Mouse (Mus musculus) midbrain, embryonic 14.5 days (tissue): ENCODE measurements around the gene Dscam. TPM values are rescaled to one million over a fixed set of nuclear protein-coding genes. Genes with fewer than 3 reads are reported as not detected.
"Not testable (repeated sequence)": the region's sequence is repeated elsewhere in the genome, so short reads cannot be mapped to it uniquely, and the experiment has no call there.

Experiments used
- ATAC-seq: fragments of 200-750 bp; cut with Nextera tagmentation; 2 replicates; pipeline ENCODE4 v1.8.0; 2017; ENCODE audit warnings: moderate number of reproducible peaks, moderate library complexity; ENCODE audit not compliant: low FRiP score, low TSS enrichment
- DNase-seq: peaks from one replicate; pipeline ENCODE4 v3.0.0-alpha.2; 2015
- H3K27ac ChIP-seq: fragments of 300-500 bp; sonication (generic); replicated peaks from 2 replicates; pipeline ENCODE4 v1.5.1; 2014; ENCODE audit warnings: mild to moderate bottlenecking, low read depth, low read length, moderate library complexity
- H3K27me3 ChIP-seq: fragments of 300-500 bp; sonication (generic); 2 replicates; pipeline ENCODE4 v1.6.1; 2014; ENCODE audit warnings: low read length, control low read depth, mixed read lengths; ENCODE audit not compliant: control insufficient read depth, insufficient read depth
- H3K36me3 ChIP-seq: fragments of 300-500 bp; sonication (generic); 2 replicates; pipeline ENCODE4 v1.6.1; 2014; ENCODE audit warnings: low read length, control low read depth; ENCODE audit not compliant: control insufficient read depth, insufficient read depth
- H3K4me1 ChIP-seq: fragments of 300-500 bp; sonication (generic); 2 replicates; pipeline ENCODE4 v1.6.1; 2014; ENCODE audit warnings: mild to moderate bottlenecking, antibody characterized with exemption, low read length, control low read depth; ENCODE audit not compliant: control insufficient read depth, insufficient read depth
- H3K4me2 ChIP-seq: fragments of 300-500 bp; sonication (generic); 2 replicates; pipeline ENCODE4 v1.6.1; 2014; ENCODE audit warnings: mild to moderate bottlenecking, low read length, moderate library complexity
- H3K4me3 ChIP-seq: fragments of 300-500 bp; sonication (generic); replicated peaks from 2 replicates; pipeline ENCODE4 v1.5.1; 2014; ENCODE audit warnings: low read depth, low read length
- H3K9ac ChIP-seq: fragments of 300-500 bp; sonication (generic); replicated peaks from 2 replicates; pipeline ENCODE4 v1.6.1; 2014; ENCODE audit warnings: mild to moderate bottlenecking, low read length, moderate library complexity
- H3K9me3 ChIP-seq: fragments of 300-500 bp; sonication (generic); 2 replicates; pipeline ENCODE4 v1.6.1; 2016; ENCODE audit warnings: low read length, control low read depth, mixed read lengths; ENCODE audit not compliant: control insufficient read depth
- WGBS: fragments of 180-500 bp; shearing (Covaris S2); extraction: QIAGEN DNeasy Blood & Tissue Kit; methylation state at CpG from one replicate; pipeline ENCODE4 v1.1.7; 2014; 5-methylcytosine and 5-hydroxymethylcytosine counted together
- polyA plus RNA-seq: library from polyadenylated mRNA; unstranded; fragments of >200 nt; fragmentation: Nextera tagmentation; extraction: Ambion mirVana; gene quantifications from 2 replicates; pipeline ENCODE4 v1.2.1, GENCODE M21; 2014

The Dscam gene
- polyA plus RNA-seq, 1 experiment from 2014 or later: 24.7 TPM

GRCm38 (mm10) chr16:96885817-96886216 is 284.7 kb downstream of the Dscam start:
- Histone ChIP-seq H3K4me1 (0 out of 2 replicates have a peak, but pooled peaks cover 5% of the 10 kb centered on the region), H3K9ac (no peak overlapping the region), H3K4me3 (no peak overlapping the region), H3K27ac (no peak overlapping the region), H3K9me3 (no peaks in the 10 kb centered on the region), H3K27me3 (no peaks in the 10 kb centered on the region), H3K36me3 (no peaks in the 10 kb centered on the region), H3K4me2 (no peak overlapping the region)
- no peak for DNase-seq
- no peak for ATAC-seq
- 82% methylated on average over 2 of the region's 2 CpGs for WGBS

- DNase-seq, ATAC-seq, H3K36me3 ChIP-seq, H3K4me1 ChIP-seq, H3K9ac ChIP-seq, H3K9me3 ChIP-seq, H3K4me3 ChIP-seq, H3K4me2 ChIP-seq, H3K27me3 ChIP-seq, H3K27ac ChIP-seq: not testable (repeated sequence)
- WGBS: 88% methylated on average over 2 of the region's 3 CpGs
Measured at GRCm38 (mm10) chr16:96884590-96884989, 286.0 kb downstream of the Dscam start.

GRCm38 (mm10) chr16:96877271-96877670 is 293.3 kb downstream of the Dscam start:
- Histone ChIP-seq H3K27me3 (no peaks in the 10 kb centered on the region), H3K4me3 (no peak overlapping the region), H3K9me3 (no peaks in the 10 kb centered on the region), H3K4me1 (peaks cover 13% of the 10 kb centered on the region), H3K27ac (no peak overlapping the region), H3K36me3 (no peaks in the 10 kb centered on the region), H3K9ac (no peak overlapping the region), H3K4me2 (no peak overlapping the region)
- ATAC-seq: no peak
- 76% methylated on average over 4 of the region's 4 CpGs for WGBS
- DNase-seq: no peak

- Histone ChIP-seq H3K27ac (peak overlapping the region; percentile 65), H3K4me3 (no peak overlapping the region), H3K9ac (no peak overlapping the region), H3K9me3 (no peaks in the 10 kb centered on the region), H3K4me1 (peaks cover 30% of the 10 kb centered on the region), H3K27me3 (no peaks in the 10 kb centered on the region), H3K36me3 (no peaks in the 10 kb centered on the region), H3K4me2 (no peak overlapping the region)
- ATAC-seq (no peak; the same call in 1 of the 2 replicates), DNase-seq (peak; percentile 68)
- 18% methylated on average over 7 of the region's 7 CpGs for WGBS
Measured at GRCm38 (mm10) chr16:96872799-96873198, 297.8 kb downstream of the Dscam start.

GRCm38 (mm10) chr16:96857571-96857970 is 313.0 kb downstream of the Dscam start:
- no peak overlapping the region for H3K9ac ChIP-seq
- peaks cover 8% of the 10 kb centered on the region for H3K4me1 ChIP-seq
- 57% methylated on average over 2 of the region's 2 CpGs for WGBS
- H3K36me3 ChIP-seq: no peaks in the 10 kb centered on the region
- H3K27me3 ChIP-seq: no peaks in the 10 kb centered on the region
- no peak overlapping the region for H3K4me2 ChIP-seq
- no peak overlapping the region for H3K4me3 ChIP-seq
- no peaks in the 10 kb centered on the region for H3K9me3 ChIP-seq
- no peak for DNase-seq
- no peak overlapping the region for H3K27ac ChIP-seq
- ATAC-seq: no peak

- Histone ChIP-seq H3K4me2 (no peak overlapping the region), H3K4me3 (no peak overlapping the region), H3K27me3 (no peaks in the 10 kb centered on the region), H3K36me3 (no peaks in the 10 kb centered on the region), H3K9ac (no peak overlapping the region; the same call in 1 of the 2 replicates), H3K4me1 (peaks cover 8% of the 10 kb centered on the region), H3K9me3 (no peaks in the 10 kb centered on the region), H3K27ac (peak overlapping the region; percentile 52; the same call in 1 of the 2 replicates)
- ATAC-seq: no peak; the same call in 1 of the 2 replicates
- WGBS: 45% methylated on average over 4 of the region's 4 CpGs
- peak; percentile 33 for DNase-seq
Measured at GRCm38 (mm10) chr16:96855060-96855459, 315.5 kb downstream of the Dscam start.

- Histone ChIP-seq H3K4me2 (no peak overlapping the region), H3K27me3 (no peaks in the 10 kb centered on the region), H3K36me3 (no peaks in the 10 kb centered on the region), H3K4me3 (no peak overlapping the region), H3K4me1 (peaks cover 8% of the 10 kb centered on the region), H3K9me3 (no peaks in the 10 kb centered on the region), H3K27ac (no peak overlapping the region), H3K9ac (no peak overlapping the region)
- WGBS: 19% methylated on average over 4 of the region's 4 CpGs
- ATAC-seq (no peak), DNase-seq (peak; percentile 73)
Measured at GRCm38 (mm10) chr16:96852383-96852782, 318.2 kb downstream of the Dscam start.

GRCm38 (mm10) chr16:96848916-96849315 is 321.6 kb downstream of the Dscam start:
- Histone ChIP-seq H3K9ac (no peak overlapping the region), H3K9me3 (no peaks in the 10 kb centered on the region), H3K4me1 (peaks cover 21% of the 10 kb centered on the region; the same call in 1 of the 2 replicates), H3K27me3 (no peaks in the 10 kb centered on the region), H3K4me3 (no peak overlapping the region), H3K36me3 (no peaks in the 10 kb centered on the region), H3K4me2 (no peak overlapping the region), H3K27ac (no peak overlapping the region)
- WGBS: 79% methylated on average over 6 of the region's 6 CpGs
- no peak for DNase-seq
- no peak for ATAC-seq

GRCm38 (mm10) chr16:96846585-96846984 is 324.0 kb downstream of the Dscam start:
- no peak overlapping the region for H3K4me2 ChIP-seq
- ATAC-seq: no peak
- H3K36me3 ChIP-seq: no peaks in the 10 kb centered on the region
- whole genome bisulfite sequencing: 14% methylated on average over 1 of the region's 1 CpGs
- no peak overlapping the region for H3K4me3 ChIP-seq
- H3K4me1 ChIP-seq: peaks cover 25% of the 10 kb centered on the region; the same call in 1 of the 2 replicates
- H3K9ac ChIP-seq: no peak overlapping the region
- peak overlapping the region; percentile 53; the same call in 1 of the 2 replicates for H3K27ac ChIP-seq
- no peak for DNase-seq
- H3K27me3 ChIP-seq: no peaks in the 10 kb centered on the region
- no peaks in the 10 kb centered on the region for H3K9me3 ChIP-seq
